Mouse (Mus musculus) megakaryocyte progenitor cell, adult 5-6 weeks (primary cell): ENCODE results near the gene Nucks1. TPM values are rescaled to one million over a fixed set of nuclear protein-coding genes. Genes with fewer than 3 reads are reported as not detected.
A peak's percentile ranks its signal among the peaks of the same experiment; 100 is the strongest.

Experiments used
- ATAC-seq: replicated peaks from 2 replicates; pipeline ENCODE4 v1.8.0; 2016; ENCODE audit warnings: mild to moderate bottlenecking, moderate TSS enrichment, inconsistent platforms; ENCODE audit not compliant: poor library complexity
- total RNA-seq, 2 experiments: library from RNA; stranded (forward) in 1 of 2; stranded (reverse) in 1 of 2; fragments of 157-497, 149-512 nt in 1 of 2; fragments of 200-1000 nt in 1 of 2; gene quantifications; 2 replicates each; pipeline versions ENCODE4 v1.2.3 to v1.2.4; 2015 to 2017

Nucks1 gene
- total RNA-seq, 2 experiments from 2014 or later: 205 to 299 TPM

GRCm38 (mm10) chr1:131964100-131964499, 53.8 kb downstream of the Nucks1 start:
- no peak for ATAC-seq

DNA sequence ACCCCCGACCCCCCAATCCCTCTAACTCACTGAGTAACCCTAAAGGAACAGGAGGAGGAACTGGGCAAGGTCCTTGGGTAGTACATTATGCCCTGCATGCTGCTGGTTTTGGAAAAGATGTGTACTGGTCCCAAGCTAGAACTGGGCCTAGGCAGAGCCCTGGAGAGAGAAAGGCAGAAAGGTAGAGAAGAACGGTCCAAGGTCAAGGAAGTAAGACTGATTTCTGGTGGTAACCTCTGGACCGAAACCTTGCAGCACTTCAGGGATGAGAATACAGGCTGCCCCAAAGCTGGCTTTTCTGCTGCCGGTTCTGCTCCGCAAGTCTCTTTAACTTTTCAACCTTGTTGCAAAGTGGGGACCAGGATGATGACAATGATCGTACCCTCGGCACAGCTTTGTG, 54.2 kb downstream of the Nucks1 start:
- no peak for ATAC-seq

DNA sequence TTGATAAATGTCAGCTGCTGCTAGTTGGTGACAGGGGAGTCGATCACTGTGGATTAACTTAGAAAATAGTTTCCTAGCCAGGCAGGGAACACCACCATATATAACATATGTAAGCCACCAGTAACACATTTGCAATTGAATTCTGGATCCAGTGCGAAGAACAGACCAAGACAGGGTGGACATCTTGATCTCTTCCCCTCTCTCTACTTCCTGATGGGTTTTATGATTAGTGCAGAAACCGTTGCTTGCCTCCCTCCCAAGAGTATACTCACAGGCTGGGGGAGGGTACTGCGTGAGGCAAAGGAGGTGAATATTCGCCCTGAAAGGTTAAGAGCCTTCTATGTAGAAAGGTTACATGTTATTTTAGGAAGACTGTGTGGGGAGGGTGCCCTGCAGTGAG, 55.5 kb downstream of the Nucks1 start:
- no peak for ATAC-seq

DNA sequence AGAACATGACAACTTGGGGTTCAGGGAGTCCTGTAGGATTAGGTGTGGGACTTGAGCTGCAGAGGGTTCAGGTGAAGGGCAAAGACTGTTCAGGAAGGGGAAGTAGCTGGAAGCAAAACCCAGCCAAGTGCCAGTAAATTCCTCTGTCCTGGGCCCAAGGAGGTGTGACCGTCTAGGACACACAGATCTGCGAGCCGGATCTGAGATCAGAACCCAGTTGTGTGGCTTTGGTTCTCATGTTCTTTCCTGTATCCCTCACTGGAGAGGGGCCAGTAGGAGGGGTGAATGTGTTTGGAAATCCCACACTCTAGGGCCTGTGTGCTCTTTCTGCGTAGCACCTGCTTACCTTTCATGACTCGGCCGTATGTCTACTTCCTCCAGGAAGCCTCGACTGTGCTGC, 57.0 kb downstream of the Nucks1 start:
- no peak for ATAC-seq

GRCm38 (mm10) chr1:131968556-131968955, 58.2 kb downstream of the Nucks1 start:
- ATAC-seq: no peak

DNA sequence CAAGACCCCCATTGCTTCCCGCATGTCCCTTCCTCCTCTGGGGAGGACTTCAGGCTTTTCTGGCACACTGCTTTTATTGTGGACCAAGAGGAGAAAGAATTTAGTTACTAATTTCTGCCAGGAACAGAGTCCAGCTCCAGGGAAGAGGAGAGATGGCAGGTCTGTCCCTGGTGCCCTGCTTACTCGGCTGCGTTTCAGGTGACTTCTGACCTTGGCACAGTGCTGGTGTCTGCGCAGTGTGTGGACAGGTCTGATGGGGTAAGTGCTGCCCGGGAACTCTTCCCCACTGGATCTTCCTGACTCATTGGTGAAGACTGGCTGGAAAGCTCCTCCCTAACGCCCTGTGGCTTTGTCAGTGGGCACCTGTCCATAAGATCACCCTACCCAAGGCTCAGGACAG, 58.6 kb downstream of the Nucks1 start:
- ATAC-seq: no peak

- ATAC-seq: no peak
Measured at GRCm38 (mm10) chr1:131969825-131970224, 59.5 kb downstream of the Nucks1 start.

GRCm38 (mm10) chr1:131970322-131970660, 60.0 kb downstream of the Nucks1 start:
- no peak for ATAC-seq

GRCm38 (mm10) chr1:131970661-131971520, 60.6 kb downstream of the Nucks1 start:
- 0 out of 2 replicates have a peak, but pooled peaks have one; percentile 8 for ATAC-seq

DNA sequence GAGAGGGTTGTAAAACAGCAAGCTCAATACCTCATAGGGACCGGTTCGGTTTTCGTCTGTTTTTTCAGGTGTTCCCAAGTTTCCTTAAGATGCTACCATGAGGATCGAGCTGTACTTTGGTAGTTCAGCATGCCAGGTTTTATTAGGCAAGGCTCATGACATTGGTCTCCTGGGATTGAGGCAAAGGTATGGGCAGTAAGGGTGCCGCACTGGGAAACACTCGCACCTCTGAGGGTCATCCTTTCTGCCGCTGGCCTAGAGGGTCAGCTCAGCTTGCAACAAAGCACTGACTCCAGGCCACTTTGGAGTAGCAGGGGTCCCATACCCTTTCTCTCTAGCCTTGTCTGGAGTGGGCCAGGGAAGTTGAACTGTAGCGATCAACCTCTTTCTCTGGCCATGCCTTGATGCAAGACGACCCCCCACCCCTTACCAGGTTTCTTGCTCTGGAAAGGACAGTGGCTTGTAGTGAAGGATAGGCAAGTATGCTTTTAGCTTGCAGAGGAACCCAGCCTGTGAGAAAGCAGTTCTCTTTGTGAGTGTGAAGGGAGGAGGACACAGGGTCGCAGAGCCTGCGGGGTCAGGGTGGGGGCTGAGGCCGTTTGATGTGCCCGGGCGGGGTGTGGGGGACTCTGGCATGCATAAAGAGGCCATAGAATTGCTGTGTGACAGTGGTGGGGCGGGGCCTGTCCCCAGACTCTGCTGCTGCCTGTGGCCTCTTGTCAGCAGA, 61.6 kb downstream of the Nucks1 start:
- ATAC-seq: no peak

DNA sequence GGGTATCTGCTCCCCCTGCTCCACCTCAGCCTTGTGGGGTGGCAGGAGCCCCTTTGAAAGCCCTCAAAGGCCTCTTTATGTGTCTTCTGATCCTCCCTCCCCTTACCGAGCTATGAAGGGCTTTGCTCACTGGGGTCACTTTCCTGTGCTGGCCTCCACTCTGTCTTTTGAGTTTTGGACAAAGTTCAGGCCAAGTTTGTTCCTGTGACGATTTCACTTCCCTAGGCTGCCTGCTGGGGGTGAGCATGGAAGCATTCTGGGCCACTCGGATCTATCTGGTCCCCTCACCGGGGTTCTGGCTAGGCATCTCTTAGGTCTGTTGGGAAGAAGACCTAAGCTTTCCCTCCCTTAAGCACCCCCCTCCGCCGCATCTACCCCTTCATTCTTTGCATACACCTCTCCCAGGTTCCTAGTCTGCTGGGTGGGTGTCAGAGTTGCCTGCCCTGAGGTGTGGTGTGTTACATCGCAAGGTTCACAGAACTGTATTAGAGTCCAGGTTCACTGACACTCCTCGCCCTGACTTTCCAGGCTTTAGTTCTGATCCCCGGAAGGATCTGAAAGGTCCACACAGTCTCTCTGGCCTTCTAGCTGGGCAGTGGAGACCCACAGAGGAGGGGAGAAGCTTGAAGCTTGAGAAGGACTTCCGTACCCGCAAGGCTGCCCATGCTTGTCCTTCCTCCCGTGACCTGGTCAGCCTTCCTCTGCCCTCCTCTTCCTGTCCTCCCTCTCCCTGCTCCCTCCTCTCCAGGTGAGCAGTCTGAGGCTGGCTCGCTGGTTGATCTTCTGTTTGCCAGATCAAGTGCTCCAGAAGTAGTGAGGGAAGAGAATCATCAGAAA, 62.4 kb downstream of the Nucks1 start:
- ATAC-seq: no peak

- no peak for ATAC-seq
Measured at GRCm38 (mm10) chr1:131973991-131974390, 63.7 kb downstream of the Nucks1 start.

- no peak for ATAC-seq
Measured at GRCm38 (mm10) chr1:131976886-131977285, 66.6 kb downstream of the Nucks1 start.

- no peak for ATAC-seq
Measured at GRCm38 (mm10) chr1:131980471-131980870, 70.1 kb downstream of the Nucks1 start.

DNA sequence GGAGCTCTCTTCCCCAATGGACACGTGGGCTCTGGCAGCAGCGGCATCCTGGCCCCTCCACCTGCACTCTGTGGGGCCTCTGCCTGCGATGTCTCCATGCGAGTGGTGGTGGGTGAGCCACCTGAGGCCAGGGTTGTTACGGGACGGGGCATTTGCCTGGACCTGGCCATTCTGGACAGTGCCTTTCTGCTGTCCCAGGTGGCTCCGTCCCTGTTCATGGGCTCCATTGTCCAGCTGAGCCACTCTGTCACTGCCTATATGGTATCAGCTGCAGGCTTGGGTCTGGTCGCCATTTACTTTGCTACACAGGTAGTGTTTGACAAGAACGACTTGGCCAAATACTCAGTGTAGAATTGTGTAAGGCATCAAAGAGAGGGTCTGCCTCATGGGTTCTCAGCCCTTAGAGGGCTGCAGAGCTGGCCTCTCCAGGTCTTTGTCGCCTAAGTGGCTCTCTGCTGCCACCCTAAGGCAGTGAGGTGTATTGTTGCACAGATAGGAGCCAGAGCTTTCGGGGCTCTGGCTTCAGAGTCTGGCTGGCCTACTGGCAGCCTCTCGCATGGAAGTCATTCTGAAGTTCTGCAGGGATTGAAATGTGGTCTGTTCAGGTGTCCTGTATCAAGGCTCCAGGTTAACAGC, 71.2 kb downstream of the Nucks1 start:
- ATAC-seq: peak; percentile 91

GRCm38 (mm10) chr1:131982907-131983306, 72.6 kb downstream of the Nucks1 start:
- peak; percentile 94 for ATAC-seq

GRCm38 (mm10) chr1:131983806-131984205, 73.5 kb downstream of the Nucks1 start:
- ATAC-seq: no peak
